Mouse (Mus musculus): ENCODE measurements at regions not wholly inside any gene's neighbourhood (a gene's known extent, or its start where the extent isn't known, plus 50 kb on each side); places are given as distances from the start of the nearest gene placed in this dataset.

DNA sequence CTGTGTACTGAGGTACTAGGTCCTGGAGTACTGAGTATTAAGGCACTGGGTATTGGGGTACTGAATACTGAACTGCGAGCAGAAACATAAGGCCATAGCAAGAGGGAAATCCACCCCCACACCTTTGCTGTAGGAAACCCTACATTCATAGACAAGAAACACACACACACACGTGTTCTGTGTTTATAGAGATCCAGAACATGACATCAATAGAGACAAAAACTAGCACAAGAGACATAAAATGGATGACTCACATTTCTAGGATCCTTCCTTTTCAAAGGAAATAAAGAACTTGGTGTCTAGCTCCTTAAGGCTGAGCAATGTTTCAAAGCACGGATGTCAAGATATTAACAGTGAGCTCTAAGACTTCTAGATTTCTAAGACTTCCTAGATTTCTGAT, 49.9 kb upstream of the Nepro start:
- TF ChIP-seq ZC3H11A (IDR thresholded peaks at IDR 0.05; ENCODE audit: borderline replicate concordance, low read depth, low read length) (no peak), CHD2 (IDR thresholded peaks at IDR 0.05; ENCODE audit: low read depth, low read length) (no peak)

DNA sequence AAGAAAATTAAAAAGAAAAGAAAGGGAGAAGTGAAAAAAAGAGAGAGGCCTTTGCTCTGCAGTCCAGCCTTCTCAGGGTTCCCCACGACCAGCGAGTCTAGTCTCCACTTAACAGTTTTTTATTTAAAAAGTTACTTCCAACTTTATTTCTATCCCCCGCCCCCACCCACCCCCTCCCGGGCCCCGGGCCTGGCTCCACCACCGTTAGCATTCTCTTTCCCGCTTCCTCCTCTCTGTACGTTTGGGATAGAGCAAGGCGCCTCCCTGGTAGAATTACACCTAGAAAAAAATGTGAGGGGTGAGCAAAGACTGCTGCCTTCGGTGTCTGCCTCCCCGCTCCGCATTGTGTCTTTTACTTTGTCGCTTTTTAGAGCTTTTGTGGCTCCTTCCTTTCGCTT, 51.7 kb upstream of the Nepro start:
- H3K27ac ChIP-seq (ENCODE audit: insufficient read depth, low read depth, low read length, poor library complexity, severe bottlenecking) = no peak overlapping the region
- H3K4me1 ChIP-seq (ENCODE audit: control insufficient read depth in 2 of 2, insufficient read depth in 2 of 2, low read length in 2 of 2, poor library complexity in 1 of 2) = peaks cover 0 to 8% of the 10 kb centered on the region in 2 experiments; a peak in 3 of 4 replicates
- H3K9ac ChIP-seq (ENCODE audit: insufficient read depth, low read depth, low read length, poor library complexity, severe bottlenecking) = no peak overlapping the region
- in situ Hi-C loops (cut with MboI; ENCODE audit: low sequenced_read_pairs in 2 of 2, unreplicated experiment in 2 of 2) = no loop called here
- H3K4me3 ChIP-seq (ENCODE audit: insufficient read depth in 1 of 2, low read depth in 1 of 2, low read length in 2 of 2, poor library complexity in 1 of 2, severe bottlenecking in 1 of 2) = no peak overlapping the region
- TF ChIP-seq ZC3H11A (IDR thresholded peaks at IDR 0.05; ENCODE audit: borderline replicate concordance, low read depth, low read length) (no peak), ZNF384 (IDR thresholded peaks at IDR 0.05; ENCODE audit: low read depth, low read length) (no peak), HCFC1 (IDR thresholded peaks at IDR 0.05; ENCODE audit: borderline replicate concordance, insufficient read depth, low read length) (no peak), MAFK (IDR thresholded peaks at IDR 0.05; ENCODE audit: insufficient read depth, low read depth, low read length) (no peak), CHD2 (IDR thresholded peaks at IDR 0.05; ENCODE audit: low read depth, low read length) (no peak)
- no peak for DNase-seq (ENCODE audit: low read depth, low spot score)
- no peaks in the 10 kb centered on the region for H3K9me3 ChIP-seq (ENCODE audit: control insufficient read depth, insufficient read depth, low read depth, low read length)
- H3K36me3 ChIP-seq (ENCODE audit: control insufficient read depth, insufficient read depth, low read length, poor library complexity, severe bottlenecking) = no peaks in the 10 kb centered on the region

More for the DNA sequence above, 49.9 kb upstream of the Nepro start:
- Histone ChIP-seq H3K36me3 (ENCODE audit: control insufficient read depth, insufficient read depth, low read length, poor library complexity, severe bottlenecking) (no peaks in the 10 kb centered on the region), H3K9me3 (ENCODE audit: control insufficient read depth, insufficient read depth, low read depth, low read length) (no peaks in the 10 kb centered on the region), H3K9ac (ENCODE audit: insufficient read depth, low read depth, low read length, poor library complexity, severe bottlenecking) (no peak overlapping the region), H3K4me3 (ENCODE audit: insufficient read depth in 1 of 2, low read depth in 1 of 2, low read length in 2 of 2, poor library complexity in 1 of 2, severe bottlenecking in 1 of 2) (no peak overlapping the region), H3K4me1 (ENCODE audit: control insufficient read depth in 2 of 2, insufficient read depth in 2 of 2, low read length in 2 of 2, poor library complexity in 1 of 2) (peaks cover 0 to 8% of the 10 kb centered on the region in 2 experiments; a peak in 3 of 4 replicates), H3K27ac (ENCODE audit: insufficient read depth, low read depth, low read length, poor library complexity, severe bottlenecking) (no peak overlapping the region)
- no peak for DNase-seq (ENCODE audit: low read depth, low spot score)
- in situ Hi-C loops (cut with MboI; ENCODE audit: low sequenced_read_pairs in 2 of 2, unreplicated experiment in 2 of 2) = no loop called here

DNA sequence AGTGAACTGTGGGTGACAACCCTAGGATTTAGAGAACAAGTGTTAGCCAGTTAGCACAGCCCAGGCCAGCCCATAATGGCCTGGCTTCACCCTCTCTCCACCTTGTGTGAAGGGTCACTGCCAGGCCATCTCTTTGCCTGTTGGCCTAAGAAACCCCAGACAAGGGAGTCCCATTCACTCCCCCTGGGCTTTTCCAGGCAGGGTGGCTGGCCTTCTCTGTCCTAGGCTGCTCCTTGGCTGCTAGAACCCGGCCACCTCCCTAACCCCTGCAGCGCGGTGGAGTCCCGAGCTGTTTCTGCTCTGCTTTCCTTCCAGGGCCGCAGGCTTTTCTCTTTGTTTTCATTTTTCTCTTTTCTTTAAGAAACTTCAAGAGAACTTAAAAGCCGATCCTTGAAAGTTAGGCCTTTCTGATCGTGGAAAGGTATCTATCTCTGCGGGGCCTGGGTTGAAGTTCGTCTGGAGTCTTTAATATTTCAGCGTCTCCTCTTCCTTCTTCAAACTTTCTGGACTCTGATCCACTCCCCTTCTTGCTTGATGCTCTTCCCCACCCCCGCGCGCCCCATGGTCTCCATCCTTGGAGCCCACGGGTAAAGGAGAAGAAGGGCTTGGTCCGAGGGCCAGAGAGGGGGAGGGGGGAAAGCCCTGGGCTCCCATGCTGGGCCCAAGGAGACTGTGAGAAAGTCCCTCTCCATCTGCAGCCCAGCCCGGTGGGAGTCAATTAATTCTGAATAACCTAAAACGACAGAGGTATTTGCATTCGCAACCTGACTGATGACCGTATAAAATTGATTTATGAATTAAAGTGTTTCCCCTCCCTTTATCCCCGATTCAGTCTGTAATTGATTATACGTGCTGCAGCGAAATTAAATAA, 52.3 kb upstream of the Nepro start:
- TF ChIP-seq MAFK (IDR thresholded peaks at IDR 0.05; ENCODE audit: insufficient read depth, low read depth, low read length) = no peak
- TF ChIP-seq ZC3H11A (IDR thresholded peaks at IDR 0.05; ENCODE audit: borderline replicate concordance, low read depth, low read length) = no peak
- no peak for TF ChIP-seq CHD2 (IDR thresholded peaks at IDR 0.05; ENCODE audit: low read depth, low read length)
- no peak for TF ChIP-seq ZNF384 (IDR thresholded peaks at IDR 0.05; ENCODE audit: low read depth, low read length)
- TF ChIP-seq HCFC1 (IDR thresholded peaks at IDR 0.05; ENCODE audit: borderline replicate concordance, insufficient read depth, low read length) = no peak
- Histone ChIP-seq H3K27ac (ENCODE audit: insufficient read depth, low read depth, low read length, poor library complexity, severe bottlenecking) (no peak overlapping the region), H3K9ac (ENCODE audit: insufficient read depth, low read depth, low read length, poor library complexity, severe bottlenecking) (no peak overlapping the region), H3K9me3 (ENCODE audit: control insufficient read depth, insufficient read depth, low read depth, low read length) (no peaks in the 10 kb centered on the region), H3K4me1 (ENCODE audit: control insufficient read depth in 2 of 2, insufficient read depth in 2 of 2, low read length in 2 of 2, poor library complexity in 1 of 2) (peaks cover 0 to 8% of the 10 kb centered on the region in 2 experiments; a peak in 3 of 4 replicates), H3K36me3 (ENCODE audit: control insufficient read depth, insufficient read depth, low read length, poor library complexity, severe bottlenecking) (no peaks in the 10 kb centered on the region), H3K4me3 (ENCODE audit: insufficient read depth in 1 of 2, low read depth in 1 of 2, low read length in 2 of 2, poor library complexity in 1 of 2, severe bottlenecking in 1 of 2) (no peak overlapping the region)
- no peak for DNase-seq (ENCODE audit: low read depth, low spot score)
- in situ Hi-C loops (cut with MboI; ENCODE audit: low sequenced_read_pairs in 2 of 2, unreplicated experiment in 2 of 2) = no loop called here

DNA sequence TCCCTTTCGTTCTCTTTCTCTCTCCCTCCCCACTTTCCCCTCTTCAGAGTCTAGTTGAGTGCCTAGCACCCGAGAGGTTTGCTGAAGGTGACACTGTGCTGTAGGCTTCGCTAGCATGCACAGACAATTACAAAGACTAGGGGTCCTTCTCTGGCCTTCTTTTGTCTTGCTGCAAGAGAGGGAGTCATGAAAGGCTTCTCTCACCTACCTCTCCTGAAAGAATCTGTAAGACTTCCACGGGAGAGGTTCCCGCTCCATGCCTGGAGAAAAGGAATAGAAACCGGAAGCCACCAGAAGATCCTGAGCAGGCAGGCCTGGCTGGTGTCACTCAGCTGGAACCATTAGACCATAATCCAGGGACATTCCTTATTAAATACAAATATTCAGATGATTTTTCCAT, 56.0 kb upstream of the Nepro start:
- Histone ChIP-seq H3K27ac (ENCODE audit: insufficient read depth, low read depth, low read length, poor library complexity, severe bottlenecking) (no peak overlapping the region), H3K9me3 (ENCODE audit: control insufficient read depth, insufficient read depth, low read depth, low read length) (no peaks in the 10 kb centered on the region), H3K4me3 (ENCODE audit: insufficient read depth in 1 of 2, low read depth in 1 of 2, low read length in 2 of 2, poor library complexity in 1 of 2, severe bottlenecking in 1 of 2) (no peak overlapping the region), H3K9ac (ENCODE audit: insufficient read depth, low read depth, low read length, poor library complexity, severe bottlenecking) (no peak overlapping the region), H3K4me1 (ENCODE audit: control insufficient read depth in 2 of 2, insufficient read depth in 2 of 2, low read length in 2 of 2, poor library complexity in 1 of 2) (peaks cover 0 to 8% of the 10 kb centered on the region in 2 experiments; a peak in 3 of 4 replicates), H3K36me3 (ENCODE audit: control insufficient read depth, insufficient read depth, low read length, poor library complexity, severe bottlenecking) (no peaks in the 10 kb centered on the region)
- DNase-seq (ENCODE audit: low read depth, low spot score) = no peak
- TF ChIP-seq MAFK (IDR thresholded peaks at IDR 0.05; ENCODE audit: insufficient read depth, low read depth, low read length) = no peak
- no peak for TF ChIP-seq ZC3H11A (IDR thresholded peaks at IDR 0.05; ENCODE audit: borderline replicate concordance, low read depth, low read length)
- TF ChIP-seq HCFC1 (IDR thresholded peaks at IDR 0.05; ENCODE audit: borderline replicate concordance, insufficient read depth, low read length) = no peak
- TF ChIP-seq CHD2 (IDR thresholded peaks at IDR 0.05; ENCODE audit: low read depth, low read length) = no peak
- TF ChIP-seq ZNF384 (IDR thresholded peaks at IDR 0.05; ENCODE audit: low read depth, low read length) = no peak
- in situ Hi-C loops (cut with MboI; ENCODE audit: low sequenced_read_pairs in 2 of 2, unreplicated experiment in 2 of 2) = no loop called here
